Comparison of ENCODE assay signal across 9 mouse cellular contexts in the genomic region with DNA sequence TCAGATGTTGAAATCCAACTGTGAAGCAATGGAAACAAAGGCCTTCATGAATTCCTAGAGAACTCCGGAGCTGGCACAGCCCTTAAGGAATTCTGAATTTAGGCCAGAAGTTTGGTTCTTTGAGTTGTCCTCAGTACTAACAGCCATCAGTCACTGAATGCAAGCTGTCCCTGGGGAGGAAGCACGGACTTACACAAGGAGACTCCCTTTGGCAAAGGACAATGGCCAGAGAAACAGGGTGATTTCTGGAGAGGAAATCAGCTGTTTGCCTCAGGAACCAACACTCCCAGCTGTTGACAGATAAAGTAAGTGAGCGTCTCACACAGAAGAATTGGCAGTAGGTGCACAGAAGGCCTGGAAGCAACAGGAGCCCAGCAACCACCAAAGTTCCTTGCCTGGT. TPM values are rescaled to one million over a fixed set of nuclear protein-coding genes. Genes with fewer than 3 reads are reported as not detected.
DNase-seq lines count a peak whose midpoint lies in the region; ATAC-seq lines count a peak whose summit lies in the region.
"Had no signal": no experiment of that assay in that cellular context is flagged by ENCODE, and none has a peak within 500 bp of the region (broad histone marks: within the 10 kb centered on the region; RNA-seq: fewer than 3 reads in every experiment).

No protein-coding gene starts in this region.

- H3K4me3 ChIP-seq in kidney, embryonic 15.5 days (replicated peaks) = no peak overlapping the region
- H3K4me3 ChIP-seq: liver, embryonic 13.5 days had no signal

- DNase-seq in kidney, adult 11 months = peak; percentile 81
- DNase-seq in forelimb bud, embryonic 11.5 days (ENCODE audit: low read depth, low spot score) = peak; percentile 17
- peak; percentile 66 to 68 for DNase-seq in heart, postnatal 14 days
- DNase-seq in lung, postnatal 25 days (ENCODE audit: low spot score) = peak; percentile 90
- no peak for DNase-seq in thymus, postnatal 36 days
- DNase-seq in cerebellum, postnatal 36 days = no peak
- DNase-seq: liver, embryonic 13.5 days had no signal

- no peaks in the 10 kb centered on the region for H3K36me3 ChIP-seq in kidney, embryonic 15.5 days
- H3K36me3 ChIP-seq: liver, embryonic 13.5 days had no signal

- H3K9ac ChIP-seq in kidney, embryonic 15.5 days = no peak overlapping the region
- H3K9ac ChIP-seq: liver, embryonic 13.5 days had no signal

- H3K27me3 ChIP-seq in kidney, embryonic 15.5 days = no peaks in the 10 kb centered on the region
- H3K27me3 ChIP-seq: liver, embryonic 13.5 days had no signal

- H3K27ac ChIP-seq in kidney, embryonic 15.5 days = no peak overlapping the region
- H3K27ac ChIP-seq: liver, embryonic 13.5 days had no signal

- no peak overlapping the region for H3K4me2 ChIP-seq in kidney, embryonic 15.5 days
- H3K4me2 ChIP-seq: liver, embryonic 13.5 days had no signal

- no peaks in the 10 kb centered on the region for H3K9me3 ChIP-seq in kidney, embryonic 15.5 days (replicated peaks)
- H3K9me3 ChIP-seq: liver, embryonic 13.5 days had no signal

- WGBS in kidney, embryonic 15.5 days = 63% methylated on average over 3 of the region's 3 CpGs

- ATAC-seq in kidney, embryonic 15.5 days (replicated peaks; ENCODE audit: low FRiP score) = no peak
- ATAC-seq in cerebellum, adult (ENCODE audit: insufficient number of reproducible peaks, low FRiP score, low TSS enrichment) = no peak; the same call in 1 of the 2 replicates

- intact Hi-C loops in heart, postnatal 14 days (cut with DNase I) = no loop called here

- H3K4me1 ChIP-seq in kidney, embryonic 15.5 days = no peaks in the 10 kb centered on the region

RNA-seq across cellular contexts. Expression of gene Atp2b1, which starts 56.8 kb away (rescaled TPM):
- polyA plus RNA-seq in kidney, embryonic 15.5 days (2015; fragmentation: Nextera tagmentation; extraction: Ambion mirVana) = 155 and 168 TPM in 2 replicates
- 10 to 100 TPM; 71.4 to 77.9 TPM for total RNA-seq in heart, postnatal 14 days (2021)

Comparison
In these comparisons a context has a peak if more than half of its experiments do, and no peak if none do; other contexts are left out.
1. DNase-seq: peak in kidney, adult 11 months (single experiment), forelimb bud, embryonic 11.5 days (single experiment), heart, postnatal 14 days (2 of 2) and lung, postnatal 25 days (single experiment); none in thymus, postnatal 36 days (0 of 2) and cerebellum, postnatal 36 days (0 of 2).